Mouse (Mus musculus) ES-Bruce4 (cell line): ENCODE measurements around the gene Cyp27b1.

ENCODE experiments used
- CTCF ChIP-seq: IDR thresholded peaks from one replicate; pipeline ENCODE4 v1.8.1; 2011; ENCODE audit warnings: low read depth, low read length
- POLR2A ChIP-seq: IDR thresholded peaks from one replicate; pipeline ENCODE4 v1.8.1; 2011; ENCODE audit warnings: low read length; ENCODE audit not compliant: insufficient read depth

DNA sequence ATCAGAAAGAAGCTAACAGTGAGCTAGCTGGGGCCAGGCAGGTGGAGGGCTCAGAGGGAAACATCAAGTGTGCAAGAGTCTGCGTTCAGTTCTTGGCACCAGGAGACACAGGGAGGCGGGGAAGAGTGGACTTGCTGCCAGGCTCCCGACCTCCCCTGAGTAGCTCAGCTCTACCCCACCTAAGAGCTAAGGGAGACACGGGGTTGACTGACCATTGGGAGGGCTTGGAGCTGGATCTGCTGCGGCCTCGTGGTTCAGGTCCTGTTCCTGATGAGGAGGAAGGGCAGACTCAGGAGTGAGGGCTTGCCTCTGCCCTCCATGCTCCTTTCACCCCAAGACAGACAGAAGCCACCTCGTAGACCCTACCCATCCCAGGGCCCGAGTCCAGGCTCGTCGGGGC, 51.1 kb downstream of the Cyp27b1 start:
- TF ChIP-seq CTCF (no peak), POLR2A (no peak)
